Mouse (Mus musculus) lung, embryonic 14.5 days (tissue): ENCODE results near the gene Atp6v1g2. TPM values are rescaled to one million over a fixed set of nuclear protein-coding genes. Genes with fewer than 3 reads are reported as not detected.

Experiments
- ATAC-seq: fragments of 200-750 bp; cut with Nextera tagmentation; 2 replicates; pipeline ENCODE4 v1.8.0; 2017; ENCODE audit warnings: mild to moderate bottlenecking, moderate TSS enrichment, moderate library complexity; ENCODE audit not compliant: insufficient read depth
- DNase-seq: peaks from one replicate; pipeline ENCODE4 v3.0.0-alpha.2; 2015
- H3K27ac ChIP-seq: fragments of 300-500 bp; sonication (generic); 2 replicates; pipeline ENCODE4 v1.5.1; 2014; ENCODE audit warnings: low read depth, mild to moderate bottlenecking, moderate library complexity
- H3K27me3 ChIP-seq: fragments of 300-500 bp; sonication (generic); 2 replicates; pipeline ENCODE4 v1.6.1; 2014; ENCODE audit warnings: low read length, control low read depth; ENCODE audit not compliant: insufficient read depth
- H3K36me3 ChIP-seq: fragments of 300-500 bp; sonication (generic); 2 replicates; pipeline ENCODE4 v1.6.1; 2014; ENCODE audit warnings: control low read depth; ENCODE audit not compliant: insufficient read depth
- H3K4me1 ChIP-seq: fragments of 300-500 bp; sonication (generic); 2 replicates; pipeline ENCODE4 v1.6.1; 2014; ENCODE audit warnings: antibody characterized with exemption, control low read depth; ENCODE audit not compliant: insufficient read depth
- H3K4me2 ChIP-seq: fragments of 300-500 bp; sonication (generic); 2 replicates; pipeline ENCODE4 v1.6.1; 2014; ENCODE audit warnings: mild to moderate bottlenecking
- H3K4me3 ChIP-seq: fragments of 300-500 bp; sonication (generic); 2 replicates; pipeline ENCODE4 v1.5.1; 2014; ENCODE audit warnings: low read depth, low read length
- H3K9ac ChIP-seq: fragments of 300-500 bp; sonication (generic); 2 replicates; pipeline ENCODE4 v1.6.1; 2014
- H3K9me3 ChIP-seq: fragments of 300-500 bp; sonication (generic); 2 replicates; pipeline ENCODE4 v1.6.1; 2016; ENCODE audit warnings: low read depth, low read length, control low read depth
- CTCF ChIP-seq: IDR thresholded peaks from 2 replicates; pipeline ENCODE4 v1.5.1; 2016; ENCODE audit warnings: antibody characterized with exemption, low read depth
- WGBS: fragments of 180-500 bp; shearing (Covaris S2); extraction: QIAGEN DNeasy Blood & Tissue Kit; methylation state at CpG from one replicate; pipeline ENCODE4 v1.1.7; 2014; 5-methylcytosine and 5-hydroxymethylcytosine counted together
- polyA plus RNA-seq: library from polyadenylated mRNA; unstranded; fragments of >200 nt; fragmentation: Nextera tagmentation; extraction: Ambion mirVana; gene quantifications from 2 replicates; pipeline ENCODE4 v1.2.1, GENCODE M21; 2014

Atp6v1g2 gene
- polyA plus RNA-seq, 1 experiment from 2014 or later = 3.7 TPM

- Histone ChIP-seq H3K4me2 (no peak overlapping the region), H3K4me3 (no peak overlapping the region), H3K9me3 (no peaks in the 10 kb centered on the region), H3K27ac (no peak overlapping the region), H3K36me3 (peaks cover 81% of the 10 kb centered on the region), H3K27me3 (no peaks in the 10 kb centered on the region), H3K9ac (no peak overlapping the region), H3K4me1 (no peaks in the 10 kb centered on the region)
- ATAC-seq (no peak; the same call in 1 of the 2 replicates), DNase-seq (peak; percentile 38)
- TF ChIP-seq CTCF = no peak
- 65% methylated on average over 15 of the region's 15 CpGs for WGBS
These were observed 17.8 kb downstream of the Atp6v1g2 start for GRCm38 (mm10) chr17:35251162-35251719.

GRCm38 (mm10) chr17:35251981-35252380, 18.5 kb downstream of the Atp6v1g2 start:
- Histone ChIP-seq H3K4me1 (no peaks in the 10 kb centered on the region), H3K36me3 (peaks cover 74% of the 10 kb centered on the region), H3K27ac (no peak overlapping the region), H3K27me3 (no peaks in the 10 kb centered on the region), H3K9me3 (no peaks in the 10 kb centered on the region), H3K9ac (no peak overlapping the region), H3K4me2 (no peak overlapping the region), H3K4me3 (no peak overlapping the region)
- ATAC-seq (no peak), DNase-seq (no peak)
- no peak for TF ChIP-seq CTCF
- WGBS = 77% methylated on average over 5 of the region's 5 CpGs

DNA sequence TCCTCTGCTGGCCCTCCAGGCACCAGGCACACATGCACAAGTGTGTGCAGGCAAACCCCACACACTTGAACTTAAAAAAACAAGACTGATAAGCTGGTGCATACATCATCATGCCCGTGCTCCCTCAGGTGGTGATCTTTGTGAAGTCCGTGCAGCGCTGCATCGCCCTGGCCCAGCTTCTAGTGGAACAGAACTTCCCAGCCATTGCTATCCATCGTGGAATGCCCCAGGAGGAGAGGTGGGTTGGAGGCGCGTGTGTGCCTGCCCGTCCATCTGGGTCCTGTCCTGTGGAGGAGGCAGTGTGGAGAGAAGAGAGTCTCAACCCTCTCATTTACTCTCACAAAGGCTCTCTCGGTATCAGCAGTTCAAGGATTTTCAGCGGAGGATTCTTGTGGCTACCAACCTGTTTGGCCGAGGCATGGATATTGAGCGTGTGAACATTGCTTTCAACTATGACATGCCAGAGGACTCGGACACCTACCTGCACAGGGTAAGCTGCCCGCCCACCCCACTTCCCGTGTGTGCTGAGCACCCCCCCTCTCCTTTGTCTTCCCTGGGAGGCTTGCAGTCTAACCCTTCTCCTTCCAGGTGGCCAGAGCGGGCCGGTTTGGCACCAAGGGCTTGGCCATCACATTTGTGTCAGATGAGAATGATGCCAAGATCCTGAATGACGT, 19.3 kb downstream of the Atp6v1g2 start:
- WGBS = 78% methylated on average over 18 of the region's 18 CpGs
- Histone ChIP-seq H3K27ac (no peak overlapping the region), H3K9ac (no peak overlapping the region), H3K4me2 (no peak overlapping the region), H3K4me1 (no peaks in the 10 kb centered on the region), H3K9me3 (no peaks in the 10 kb centered on the region), H3K27me3 (no peaks in the 10 kb centered on the region), H3K4me3 (no peak overlapping the region), H3K36me3 (peaks cover 66% of the 10 kb centered on the region)
- TF ChIP-seq CTCF = no peak
- ATAC-seq (no peak), DNase-seq (no peak)

- TF ChIP-seq CTCF = no peak
- DNase-seq (no peak), ATAC-seq (0 out of 2 replicates have a peak, but pooled peaks have one; percentile 9)
- H3K27ac ChIP-seq = no peak overlapping the region
- no peak overlapping the region for H3K4me3 ChIP-seq
- H3K4me1 ChIP-seq = no peaks in the 10 kb centered on the region
- no peaks in the 10 kb centered on the region for H3K9me3 ChIP-seq
- 81% methylated on average over 32 of the region's 32 CpGs for WGBS
- H3K9ac ChIP-seq = no peak overlapping the region
- H3K36me3 ChIP-seq = peaks cover 59% of the 10 kb centered on the region
- H3K4me2 ChIP-seq = no peak overlapping the region
- no peaks in the 10 kb centered on the region for H3K27me3 ChIP-seq
These were observed 20.0 kb downstream of the Atp6v1g2 start for GRCm38 (mm10) chr17:35253293-35254093.

DNA sequence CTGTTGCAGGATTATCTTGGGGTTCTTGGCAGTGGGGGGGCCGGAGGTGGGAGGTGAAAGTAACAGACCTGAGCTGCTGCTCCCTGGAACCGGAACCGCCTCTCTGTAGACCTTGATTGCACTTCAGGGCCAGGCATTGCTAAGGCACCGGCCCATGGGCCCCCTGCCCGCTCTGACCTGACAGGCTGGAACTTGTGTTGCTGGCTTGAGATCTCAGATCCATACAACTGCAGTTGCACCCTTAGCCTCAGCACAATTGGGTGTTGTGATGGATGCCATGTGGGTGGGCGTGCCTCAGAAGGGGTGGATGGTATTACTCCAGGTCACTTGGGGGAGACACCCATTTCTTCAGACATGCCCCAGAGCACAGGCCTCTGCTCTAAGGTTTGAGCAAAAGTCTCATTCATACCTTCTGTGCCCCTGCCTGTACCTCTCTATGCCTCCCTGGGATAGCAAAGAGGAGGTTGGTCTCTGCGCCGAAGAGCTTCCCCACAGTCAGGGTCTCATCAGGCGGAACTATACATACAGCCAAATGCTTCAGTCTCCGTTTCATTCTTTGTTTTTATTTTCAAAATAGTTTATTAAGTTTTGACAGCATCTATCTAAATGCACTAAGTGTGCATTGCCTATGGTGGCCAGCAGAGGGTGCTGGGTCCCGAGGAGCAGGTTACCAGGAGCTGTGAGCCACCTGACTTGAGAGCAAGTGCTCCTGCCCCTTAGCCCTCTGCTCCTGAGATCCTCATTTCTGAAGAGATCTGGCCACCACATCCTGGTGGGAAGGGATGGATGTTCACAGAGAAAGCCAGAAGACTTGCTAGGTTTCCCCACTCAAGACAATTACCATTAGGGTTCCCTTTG, 21.0 kb downstream of the Atp6v1g2 start:
- Histone ChIP-seq H3K36me3 (peaks cover 49% of the 10 kb centered on the region), H3K4me2 (no peak overlapping the region), H3K4me1 (no peaks in the 10 kb centered on the region), H3K9me3 (no peaks in the 10 kb centered on the region), H3K9ac (no peak overlapping the region), H3K4me3 (no peak overlapping the region), H3K27me3 (no peaks in the 10 kb centered on the region), H3K27ac (no peak overlapping the region)
- peak; percentile 79 for TF ChIP-seq CTCF
- ATAC-seq = peak; percentile 29
- DNase-seq = peak; percentile 70
- 55% methylated on average over 11 of the region's 11 CpGs for whole genome bisulfite sequencing

- Histone ChIP-seq H3K4me3 (no peak overlapping the region), H3K27me3 (no peaks in the 10 kb centered on the region), H3K36me3 (peaks cover 41% of the 10 kb centered on the region), H3K4me1 (no peaks in the 10 kb centered on the region), H3K9me3 (no peaks in the 10 kb centered on the region), H3K4me2 (no peak overlapping the region), H3K27ac (no peak overlapping the region), H3K9ac (no peak overlapping the region)
- 62% methylated on average over 3 of the region's 3 CpGs for WGBS
- ATAC-seq = no peak
- DNase-seq = no peak
- TF ChIP-seq CTCF = no peak
These were observed 21.8 kb downstream of the Atp6v1g2 start for GRCm38 (mm10) chr17:35255301-35255700.
